17 mouse cellular contexts compared by ENCODE assay signal in genomic region chr9:58044828-58045227, GRCm38 (mm10). TPM values are rescaled to one million over a fixed set of nuclear protein-coding genes. Genes with fewer than 3 reads are reported as not detected.
DNase-seq lines count a peak whose midpoint lies in the region; ATAC-seq and TF ChIP-seq lines count a peak whose summit lies in the region.
"Had no signal": no experiment of that assay in that cellular context is flagged by ENCODE, and none has a peak within 500 bp of the region (broad histone marks: within the 10 kb centered on the region; RNA-seq: fewer than 3 reads in every experiment).

No protein-coding gene starts in this region.

- no peak overlapping the region for H3K27ac ChIP-seq in ES-Bruce4 (ENCODE audit: insufficient read depth, low read length)
- peak overlapping the region; percentile 85 for H3K27ac ChIP-seq in forebrain, embryonic 11.5 days (ENCODE audit: low read depth, low read length)
- H3K27ac ChIP-seq in hindbrain, embryonic 15.5 days (replicated peaks): peak overlapping the region; percentile 52
- peak overlapping the region; percentile 65 for H3K27ac ChIP-seq in midbrain, embryonic 16.5 days (ENCODE audit: low read length)
- H3K27ac ChIP-seq: liver, embryonic 14.5 days had no signal

- H3K27me3 ChIP-seq in ES-Bruce4 (ENCODE audit: control insufficient read depth, insufficient read depth, low read length, poor library complexity, severe bottlenecking): no peaks in the 10 kb centered on the region
- peaks cover 3% of the 10 kb centered on the region; the same call in 1 of the 2 replicates for H3K27me3 ChIP-seq in forebrain, embryonic 11.5 days (ENCODE audit: control insufficient read depth, insufficient read depth, low read length)
- H3K27me3 ChIP-seq in hindbrain, embryonic 15.5 days: no peaks in the 10 kb centered on the region
- H3K27me3 ChIP-seq in midbrain, embryonic 16.5 days (ENCODE audit: control insufficient read depth, insufficient read depth, low read depth, low read length): no peaks in the 10 kb centered on the region

- peaks cover 7% of the 10 kb centered on the region for H3K4me1 ChIP-seq in ES-Bruce4 (ENCODE audit: control insufficient read depth, insufficient read depth, low read length)
- peaks cover 83% of the 10 kb centered on the region for H3K4me1 ChIP-seq in forebrain, embryonic 11.5 days (replicated peaks; ENCODE audit: control insufficient read depth, insufficient read depth, low read length)
- peaks cover 76% of the 10 kb centered on the region for H3K4me1 ChIP-seq in hindbrain, embryonic 15.5 days (replicated peaks)
- H3K4me1 ChIP-seq in midbrain, embryonic 16.5 days (ENCODE audit: control insufficient read depth, insufficient read depth, low read length): peaks cover 66% of the 10 kb centered on the region

- no peak overlapping the region for H3K9ac ChIP-seq in ES-Bruce4 (ENCODE audit: low read depth, poor library complexity, severe bottlenecking)
- H3K9ac ChIP-seq in forebrain, embryonic 11.5 days (ENCODE audit: low read length): no peak overlapping the region
- no peak overlapping the region for H3K9ac ChIP-seq in hindbrain, embryonic 15.5 days
- peak overlapping the region; percentile 47 for H3K9ac ChIP-seq in midbrain, embryonic 16.5 days (ENCODE audit: low read depth, low read length)
- H3K9ac ChIP-seq: liver, embryonic 14.5 days had no signal

- no peak for TF ChIP-seq EP300 in ES-Bruce4 (IDR thresholded peaks at IDR 0.05; ENCODE audit: insufficient read depth, low read depth, low read length)

- TF ChIP-seq POLR2A in ES-Bruce4 (IDR thresholded peaks at IDR 0.05; ENCODE audit: insufficient read depth, low read length): no peak

- no peaks in the 10 kb centered on the region for H3K9me3 ChIP-seq in ES-Bruce4 (replicated peaks; ENCODE audit: control insufficient read depth, insufficient read depth, low read length, poor library complexity, severe bottlenecking)
- H3K9me3 ChIP-seq in forebrain, embryonic 11.5 days (ENCODE audit: control insufficient read depth, low read length): no peaks in the 10 kb centered on the region
- H3K9me3 ChIP-seq in hindbrain, embryonic 15.5 days: no peaks in the 10 kb centered on the region
- no peaks in the 10 kb centered on the region for H3K9me3 ChIP-seq in midbrain, embryonic 16.5 days (replicated peaks; ENCODE audit: control insufficient read depth, low read length, poor library complexity, severe bottlenecking)

- no peak for TF ChIP-seq CTCF in ES-Bruce4 (IDR thresholded peaks at IDR 0.05; ENCODE audit: low read depth, low read length)

- WGBS in forebrain, embryonic 11.5 days: 9% methylated on average over 10 of the region's 10 CpGs
- 13% methylated on average over 10 of the region's 10 CpGs for WGBS in hindbrain, embryonic 15.5 days
- WGBS in midbrain, embryonic 16.5 days: 14% methylated on average over 10 of the region's 10 CpGs

- H3K4me2 ChIP-seq in forebrain, embryonic 11.5 days (ENCODE audit: low read depth, low read length, severe bottlenecking): no peak overlapping the region
- H3K4me2 ChIP-seq in hindbrain, embryonic 15.5 days: no peak overlapping the region
- no peak overlapping the region for H3K4me2 ChIP-seq in midbrain, embryonic 16.5 days (ENCODE audit: low read length)

- H3K4me3 ChIP-seq in ES-Bruce4 (ENCODE audit: low read depth, low read length): 0 out of 2 replicates have a peak overlapping the region, but pooled peaks have one; percentile 4
- no peak overlapping the region for H3K4me3 ChIP-seq in forebrain, embryonic 11.5 days (ENCODE audit: low read depth, low read length)
- no peak overlapping the region for H3K4me3 ChIP-seq in hindbrain, embryonic 15.5 days
- no peak overlapping the region for H3K4me3 ChIP-seq in midbrain, embryonic 16.5 days (ENCODE audit: low read depth, low read length)

- H3K36me3 ChIP-seq in ES-Bruce4 (ENCODE audit: control insufficient read depth, insufficient read depth, low read length, poor library complexity, severe bottlenecking): no peaks in the 10 kb centered on the region
- H3K36me3 ChIP-seq in forebrain, embryonic 11.5 days (ENCODE audit: control insufficient read depth, insufficient read depth, low read length): no peaks in the 10 kb centered on the region
- H3K36me3 ChIP-seq in hindbrain, embryonic 15.5 days: no peaks in the 10 kb centered on the region
- H3K36me3 ChIP-seq in midbrain, embryonic 16.5 days (ENCODE audit: control insufficient read depth, insufficient read depth, low read length): no peaks in the 10 kb centered on the region

- 0 out of 2 replicates have a peak, but pooled peaks have one; percentile 10 for ATAC-seq in forebrain, embryonic 11.5 days (replicated peaks; ENCODE audit: low FRiP score)
- peak; percentile 25; the same call in 1 of the 2 replicates for ATAC-seq in hindbrain, embryonic 15.5 days (ENCODE audit: low FRiP score, low read depth)
- no peak for ATAC-seq in midbrain, embryonic 16.5 days

- peak; percentile 77 for DNase-seq in forebrain, embryonic 11.5 days (ENCODE audit: low spot score)
- DNase-seq in yolk sac, embryonic 10.5 days (ENCODE audit: low spot score): no peak
- no peak for DNase-seq in frontal cortex, postnatal 10 days (ENCODE audit: low spot score in 2 of 2)
- no peak for DNase-seq in right cerebral cortex, adult 2 months (ENCODE audit: low spot score in 2 of 2)
- DNase-seq in adrenal gland, postnatal 10 days: no peak
- DNase-seq: cerebellum, postnatal 36 days; heart, adult 11 months; heart, postnatal 10 days; kidney, adult 2 months; layer of hippocampus, postnatal 36 days; lung, postnatal 4 days; right cerebral cortex, postnatal 4 days; thymus, postnatal 25 days had no signal

RNA-seq across cellular contexts. Expression of gene Stra6, which starts 18.8 kb away (rescaled TPM):
- polyA plus RNA-seq in ES-Bruce4 (2011; ENCODE audit: insufficient read depth, insufficient read length, low read depth, missing spikeins): 0.36 TPM in 1 of 2 replicates, not detected in the other
- polyA plus RNA-seq in forebrain, embryonic 11.5 days (2014; fragmentation: Nextera tagmentation; extraction: Ambion mirVana): 18.0 and 21.8 TPM in 2 replicates
- 16.0 and 17.5 TPM in 2 replicates for polyA plus RNA-seq in hindbrain, embryonic 15.5 days (2015; fragmentation: Nextera tagmentation; extraction: Ambion mirVana)
- 8.1 and 9.7 TPM in 2 replicates for polyA plus RNA-seq in midbrain, embryonic 16.5 days (2015; fragmentation: Nextera tagmentation; extraction: Ambion mirVana)
- total RNA-seq in adrenal gland, postnatal 10 days (2021): 1 to 10 TPM; 1.1 to 1.3 TPM

RNA-seq across cellular contexts. Expression of gene Cyp11a1, which starts 38.6 kb away (rescaled TPM):
- 0.41 and 0.45 TPM in 2 replicates for polyA plus RNA-seq in ES-Bruce4 (2011; ENCODE audit: insufficient read depth, insufficient read length, low read depth, missing spikeins)
- not detected in 2 replicates for polyA plus RNA-seq in forebrain, embryonic 11.5 days (2014; fragmentation: Nextera tagmentation; extraction: Ambion mirVana)
- polyA plus RNA-seq in hindbrain, embryonic 15.5 days (2015; fragmentation: Nextera tagmentation; extraction: Ambion mirVana): 1.4 and 2.3 TPM in 2 replicates
- polyA plus RNA-seq in midbrain, embryonic 16.5 days (2015; fragmentation: Nextera tagmentation; extraction: Ambion mirVana): 0.76 and 1.6 TPM in 2 replicates
- total RNA-seq in adrenal gland, postnatal 10 days (2021): 1,000 to 10,000 TPM; 1,564 to 1,873 TPM
